ENCODE assay signal across 8 mouse cellular contexts in genomic region chr3:104994415-104994841, GRCm38 (mm10). TPM values are rescaled to one million over a fixed set of nuclear protein-coding genes. Genes with fewer than 3 reads are reported as not detected.
A peak's percentile ranks its signal among the peaks of the same experiment; 100 is the strongest.
DNase-seq lines count a peak whose midpoint lies in the region; ATAC-seq and TF ChIP-seq lines count a peak whose summit lies in the region.
"Had no signal": no experiment of that assay in that cellular context is flagged by ENCODE, and none has a peak within 500 bp of the region (broad histone marks: within the 10 kb centered on the region; RNA-seq: fewer than 3 reads in every experiment).

No protein-coding gene starts in this region.

- no peaks in the 10 kb centered on the region for H3K27me3 ChIP-seq in lung, embryonic 14.5 days (ENCODE audit: insufficient read depth, low read length)
- H3K27me3 ChIP-seq in forebrain, embryonic 14.5 days (replicated peaks; ENCODE audit: control insufficient read depth, insufficient read depth, low read length): no peaks in the 10 kb centered on the region
- H3K27me3 ChIP-seq in limb, embryonic 11.5 days (ENCODE audit: control insufficient read depth, insufficient read depth, low read length): no peaks in the 10 kb centered on the region
- H3K27me3 ChIP-seq in stomach, embryonic 14.5 days (ENCODE audit: control insufficient read depth, insufficient read depth, low read length): no peaks in the 10 kb centered on the region

- no peak overlapping the region for H3K4me3 ChIP-seq in lung, embryonic 14.5 days (ENCODE audit: low read depth, low read length)
- no peak overlapping the region for H3K4me3 ChIP-seq in lung, adult 2 months (replicated peaks; ENCODE audit: extremely low read depth, low read depth, low read length)
- H3K4me3 ChIP-seq in forebrain, embryonic 14.5 days (ENCODE audit: low read depth, low read length): no peak overlapping the region
- no peak overlapping the region for H3K4me3 ChIP-seq in limb, embryonic 11.5 days (ENCODE audit: low read depth, low read length)
- H3K4me3 ChIP-seq in stomach, embryonic 14.5 days (ENCODE audit: low read depth, low read length): no peak overlapping the region
- H3K4me3 ChIP-seq: erythroblast, embryonic 14.5 days had no signal

- H3K9ac ChIP-seq in lung, embryonic 14.5 days: no peak overlapping the region
- peak overlapping the region; percentile 32; the same call in 1 of the 2 replicates for H3K9ac ChIP-seq in forebrain, embryonic 14.5 days (ENCODE audit: low read length)
- H3K9ac ChIP-seq in limb, embryonic 11.5 days (ENCODE audit: low read length): no peak overlapping the region
- H3K9ac ChIP-seq in stomach, embryonic 14.5 days (replicated peaks; ENCODE audit: low read depth, low read length): no peak overlapping the region

- H3K36me3 ChIP-seq in lung, embryonic 14.5 days (ENCODE audit: insufficient read depth): no peaks in the 10 kb centered on the region
- no peaks in the 10 kb centered on the region for H3K36me3 ChIP-seq in forebrain, embryonic 14.5 days (ENCODE audit: control insufficient read depth, insufficient read depth, low read length)
- no peaks in the 10 kb centered on the region for H3K36me3 ChIP-seq in limb, embryonic 11.5 days (ENCODE audit: control insufficient read depth, insufficient read depth, low read length)
- H3K36me3 ChIP-seq in stomach, embryonic 14.5 days (ENCODE audit: control insufficient read depth, insufficient read depth, low read length): no peaks in the 10 kb centered on the region

- WGBS in lung, embryonic 14.5 days: 45% methylated on average over 3 of the region's 3 CpGs
- 39% methylated on average over 3 of the region's 3 CpGs for WGBS in lung, adult 2 months
- 53% methylated on average over 3 of the region's 3 CpGs for WGBS in forebrain, embryonic 14.5 days
- WGBS in limb, embryonic 11.5 days: 32% methylated on average over 3 of the region's 3 CpGs
- WGBS in stomach, embryonic 14.5 days: 41% methylated on average over 3 of the region's 3 CpGs

- H3K9me3 ChIP-seq in lung, embryonic 14.5 days (ENCODE audit: low read depth, low read length): no peaks in the 10 kb centered on the region
- H3K9me3 ChIP-seq in forebrain, embryonic 14.5 days (replicated peaks; ENCODE audit: control insufficient read depth, low read length): no peaks in the 10 kb centered on the region
- no peaks in the 10 kb centered on the region for H3K9me3 ChIP-seq in limb, embryonic 11.5 days (ENCODE audit: control insufficient read depth, low read length)
- no peaks in the 10 kb centered on the region for H3K9me3 ChIP-seq in stomach, embryonic 14.5 days (ENCODE audit: control insufficient read depth, low read depth, low read length)

- peak overlapping the region; percentile 73; the same call in 1 of the 2 replicates for H3K27ac ChIP-seq in lung, embryonic 14.5 days (ENCODE audit: low read depth)
- peak overlapping the region; percentile 48; the same call in 1 of the 2 replicates for H3K27ac ChIP-seq in forebrain, embryonic 14.5 days (ENCODE audit: low read depth, low read length)
- peak overlapping the region; percentile 63; the same call in 1 of the 2 replicates for H3K27ac ChIP-seq in limb, embryonic 11.5 days (replicated peaks; ENCODE audit: low read depth, low read length)
- H3K27ac ChIP-seq in stomach, embryonic 14.5 days (ENCODE audit: low read length): peak overlapping the region; percentile 71; the same call in 1 of the 2 replicates

- no peak for TF ChIP-seq CTCF in lung, embryonic 14.5 days (IDR thresholded peaks at IDR 0.05; ENCODE audit: low read depth)
- no peak for TF ChIP-seq CTCF in lung, adult 2 months (IDR thresholded peaks at IDR 0.05; ENCODE audit: insufficient read depth, low read length)

- peak; percentile 58 for ATAC-seq in lung, embryonic 14.5 days (ENCODE audit: insufficient read depth)
- ATAC-seq in forebrain, embryonic 14.5 days: no peak
- ATAC-seq in limb, embryonic 11.5 days (ENCODE audit: insufficient number of reproducible peaks, low FRiP score, low TSS enrichment, low read depth): no peak
- 0 out of 2 replicates have a peak, but pooled peaks have one; percentile 26 for ATAC-seq in stomach, embryonic 14.5 days (ENCODE audit: insufficient number of reproducible peaks, insufficient read depth, low FRiP score, low read depth)

- H3K4me2 ChIP-seq in lung, embryonic 14.5 days: no peak overlapping the region
- H3K4me2 ChIP-seq in forebrain, embryonic 14.5 days (ENCODE audit: low read length): no peak overlapping the region
- H3K4me2 ChIP-seq in limb, embryonic 11.5 days (ENCODE audit: low read depth, severe bottlenecking): no peak overlapping the region
- no peak overlapping the region for H3K4me2 ChIP-seq in stomach, embryonic 14.5 days (replicated peaks; ENCODE audit: low read depth, low read length)

- DNase-seq in lung, embryonic 14.5 days: peak; percentile 59
- DNase-seq in lung, adult 2 months: no peak
- no peak for DNase-seq in forebrain, embryonic 14.5 days (ENCODE audit: low spot score)
- DNase-seq in limb, embryonic 11.5 days (ENCODE audit: low spot score): peak; percentile 37
- no peak for DNase-seq in cerebellum, adult 11-12 months
- DNase-seq in retina, postnatal 1 day: no peak

- peaks cover 14% of the 10 kb centered on the region for H3K4me1 ChIP-seq in lung, embryonic 14.5 days (ENCODE audit: insufficient read depth)
- peaks cover 31% of the 10 kb centered on the region for H3K4me1 ChIP-seq in lung, adult 2 months (ENCODE audit: control insufficient read depth, insufficient read depth, low read length)
- peaks cover 10% of the 10 kb centered on the region for H3K4me1 ChIP-seq in forebrain, embryonic 14.5 days (ENCODE audit: control insufficient read depth, insufficient read depth, low read length)
- H3K4me1 ChIP-seq in limb, embryonic 11.5 days (ENCODE audit: control insufficient read depth, insufficient read depth, low read length): peaks cover 11% of the 10 kb centered on the region
- H3K4me1 ChIP-seq in stomach, embryonic 14.5 days (ENCODE audit: control insufficient read depth, insufficient read depth, low read length): peaks cover 7% of the 10 kb centered on the region; the same call in 1 of the 2 replicates

- TF ChIP-seq POLR2A in lung, adult 2 months (IDR thresholded peaks at IDR 0.05; ENCODE audit: borderline replicate concordance, extremely low read depth, low read depth, low read length): no peak

RNA-seq across cellular contexts. Expression of gene Wnt2b, which starts 32.7 kb away (rescaled TPM):
- 2.8 and 3.4 TPM in 2 replicates for polyA plus RNA-seq in lung, embryonic 14.5 days (2014; fragmentation: Nextera tagmentation; extraction: Ambion mirVana)
- 3.5 and 4.9 TPM in 2 replicates for polyA plus RNA-seq in lung, adult 2 months (2012; rRNA removed)
- 0.38 and 0.83 TPM in 2 replicates for polyA plus RNA-seq in forebrain, embryonic 14.5 days (2014; fragmentation: Nextera tagmentation; extraction: Ambion mirVana)
- 0.43 and 0.72 TPM in 2 replicates for polyA plus RNA-seq in limb, embryonic 11.5 days (2014; fragmentation: Nextera tagmentation; extraction: Ambion mirVana)
- polyA plus RNA-seq in stomach, embryonic 14.5 days (2014; fragmentation: Nextera tagmentation; extraction: Ambion mirVana): 4.1 and 4.5 TPM in 2 replicates
- polyA plus RNA-seq: erythroblast, embryonic 14.5 days had no signal

RNA-seq across cellular contexts. Expression of gene Cttnbp2nl, which starts 58.5 kb away (rescaled TPM):
- 38.5 and 42.3 TPM in 2 replicates for polyA plus RNA-seq in lung, embryonic 14.5 days (2014; fragmentation: Nextera tagmentation; extraction: Ambion mirVana)
- polyA plus RNA-seq in lung, adult 2 months (2012; rRNA removed): 18.5 and 21.6 TPM in 2 replicates
- polyA plus RNA-seq in forebrain, embryonic 14.5 days (2014; fragmentation: Nextera tagmentation; extraction: Ambion mirVana): 42.8 and 51.3 TPM in 2 replicates
- polyA plus RNA-seq in limb, embryonic 11.5 days (2014; fragmentation: Nextera tagmentation; extraction: Ambion mirVana): 40.2 and 50.8 TPM in 2 replicates
- 24.3 and 24.8 TPM in 2 replicates for polyA plus RNA-seq in stomach, embryonic 14.5 days (2014; fragmentation: Nextera tagmentation; extraction: Ambion mirVana)

Comparison
In these comparisons a context has a peak if more than half of its experiments do, and no peak if none do; other contexts are left out.
1. DNase-seq: peak in lung, embryonic 14.5 days (single experiment) and limb, embryonic 11.5 days (single experiment); none in lung, adult 2 months (single experiment), forebrain, embryonic 14.5 days (single experiment), cerebellum, adult 11-12 months (single experiment) and retina, postnatal 1 day (single experiment).
2. ATAC-seq: peak in lung, embryonic 14.5 days (single experiment) and stomach, embryonic 14.5 days (single experiment); none in forebrain, embryonic 14.5 days (single experiment) and limb, embryonic 11.5 days (single experiment).
3. Peak in every context shown above with its lines, with median percentiles within 50 percentile points of each other: H3K27ac ChIP-seq.